Mouse (Mus musculus) embryonic facial prominence, embryonic 13.5 days (tissue): ENCODE results near the gene Mrps21. TPM values are rescaled to one million over a fixed set of nuclear protein-coding genes. Genes with fewer than 3 reads are reported as not detected.
"Not testable (repeated sequence)": the region's sequence is repeated elsewhere in the genome, so short reads cannot be mapped to it uniquely, and the experiment has no call there.

Experiments used
- ATAC-seq: fragments of 200-750 bp; cut with Nextera tagmentation; 2 replicates; pipeline ENCODE4 v1.8.0; 2017; ENCODE audit warnings: low read depth; ENCODE audit not compliant: insufficient number of reproducible peaks, insufficient read depth, low FRiP score, low TSS enrichment
- H3K27ac ChIP-seq: fragments of 300-500 bp; sonication (generic); 2 replicates; pipeline ENCODE4 v1.5.1; 2015; ENCODE audit warnings: moderate library complexity, mild to moderate bottlenecking, inconsistent platforms
- H3K27me3 ChIP-seq: fragments of 300-500 bp; sonication (generic); 2 replicates; pipeline ENCODE4 v1.6.1; 2015; ENCODE audit warnings: mild to moderate bottlenecking, inconsistent platforms
- H3K36me3 ChIP-seq: fragments of 300-500 bp; sonication (generic); 2 replicates; pipeline ENCODE4 v1.6.1; 2015; ENCODE audit warnings: mild to moderate bottlenecking, inconsistent platforms
- H3K4me1 ChIP-seq: fragments of 300-500 bp; sonication (generic); 2 replicates; pipeline ENCODE4 v1.6.1; 2015; ENCODE audit warnings: inconsistent platforms
- H3K4me2 ChIP-seq: fragments of 300-500 bp; sonication (generic); 2 replicates; pipeline ENCODE4 v1.6.1; 2015; ENCODE audit warnings: moderate library complexity, mild to moderate bottlenecking, inconsistent platforms
- H3K4me3 ChIP-seq: fragments of 300-500 bp; sonication (generic); 2 replicates; pipeline ENCODE4 v1.5.1; 2015; ENCODE audit warnings: mild to moderate bottlenecking, inconsistent platforms
- H3K9ac ChIP-seq: fragments of 300-500 bp; sonication (generic); 2 replicates; pipeline ENCODE4 v1.6.1; 2015; ENCODE audit warnings: mild to moderate bottlenecking, inconsistent platforms
- H3K9me3 ChIP-seq: fragments of 300-500 bp; sonication (generic); 2 replicates; pipeline ENCODE4 v1.6.1; 2016; ENCODE audit warnings: inconsistent platforms
- WGBS: fragments of 180-500 bp; shearing (Covaris S2); methylation state at CpG from one replicate; pipeline ENCODE4 v1.1.7; 2015; ENCODE audit warnings: mixed read lengths; 5-methylcytosine and 5-hydroxymethylcytosine counted together
- polyA plus RNA-seq: library from polyadenylated mRNA; unstranded; fragments of >200 nt; fragmentation: Nextera tagmentation; extraction: Ambion mirVana; gene quantifications from 2 replicates; pipeline ENCODE4 v1.2.1, GENCODE M21; 2015

The Mrps21 gene
- polyA plus RNA-seq, 1 experiment from 2014 or later, result 350 TPM

GRCm38 (mm10) chr3:95863578-95863977, 7.7 kb downstream of the Mrps21 start:
- H3K27ac ChIP-seq, result no peak overlapping the region
- H3K4me3 ChIP-seq, result no peak overlapping the region
- no peaks in the 10 kb centered on the region for H3K9me3 ChIP-seq
- no peak overlapping the region for H3K9ac ChIP-seq
- H3K4me2 ChIP-seq, result no peak overlapping the region
- H3K27me3 ChIP-seq, result no peaks in the 10 kb centered on the region
- peaks cover 44% of the 10 kb centered on the region for H3K36me3 ChIP-seq
- ATAC-seq, result no peak
- 80% methylated on average over 7 of the region's 7 CpGs for WGBS
- no peaks in the 10 kb centered on the region for H3K4me1 ChIP-seq

- H3K4me2 ChIP-seq, result no peak overlapping the region
- WGBS, result 50% methylated on average over 2 of the region's 2 CpGs
- H3K4me3 ChIP-seq, result no peak overlapping the region
- H3K4me1 ChIP-seq, result no peaks in the 10 kb centered on the region
- no peaks in the 10 kb centered on the region for H3K9me3 ChIP-seq
- peaks cover 33% of the 10 kb centered on the region for H3K36me3 ChIP-seq
- H3K27me3 ChIP-seq, result no peaks in the 10 kb centered on the region
- no peak for ATAC-seq
- H3K27ac ChIP-seq, result no peak overlapping the region
- no peak overlapping the region for H3K9ac ChIP-seq
Measured at GRCm38 (mm10) chr3:95861796-95862195, 9.5 kb downstream of the Mrps21 start.

GRCm38 (mm10) chr3:95861216-95861615, 10.1 kb downstream of the Mrps21 start:
- 83% methylated on average over 10 of the region's 10 CpGs for WGBS
- Histone ChIP-seq H3K4me3 (no peak overlapping the region), H3K36me3 (peaks cover 33% of the 10 kb centered on the region), H3K4me2 (no peak overlapping the region), H3K4me1 (no peaks in the 10 kb centered on the region), H3K27me3 (no peaks in the 10 kb centered on the region), H3K9ac (no peak overlapping the region), H3K27ac (no peak overlapping the region), H3K9me3 (no peaks in the 10 kb centered on the region)
- ATAC-seq, result no peak

GRCm38 (mm10) chr3:95860323-95860722, 11.0 kb downstream of the Mrps21 start:
- H3K4me1 ChIP-seq, result no peaks in the 10 kb centered on the region
- ATAC-seq, result no peak
- 81% methylated on average over 3 of the region's 3 CpGs for WGBS

GRCm38 (mm10) chr3:95858278-95858677, 13.0 kb downstream of the Mrps21 start:
- H3K27me3 ChIP-seq, H3K9ac ChIP-seq, H3K4me1 ChIP-seq, H3K4me3 ChIP-seq, H3K9me3 ChIP-seq, H3K27ac ChIP-seq, H3K4me2 ChIP-seq, ATAC-seq: not testable (repeated sequence)
- peaks cover 12% of the 10 kb centered on the region for H3K36me3 ChIP-seq
- 87% methylated on average over 3 of the region's 3 CpGs for WGBS

More at GRCm38 (mm10) chr3:95860323-95860722, 11.0 kb downstream of the Mrps21 start:
- no peak overlapping the region for H3K4me3 ChIP-seq
- H3K4me2 ChIP-seq, result no peak overlapping the region
- H3K9ac ChIP-seq, result no peak overlapping the region
- peaks cover 27% of the 10 kb centered on the region for H3K36me3 ChIP-seq
- no peak overlapping the region for H3K27ac ChIP-seq
- H3K9me3 ChIP-seq, result no peaks in the 10 kb centered on the region
- H3K27me3 ChIP-seq, result no peaks in the 10 kb centered on the region

DNA sequence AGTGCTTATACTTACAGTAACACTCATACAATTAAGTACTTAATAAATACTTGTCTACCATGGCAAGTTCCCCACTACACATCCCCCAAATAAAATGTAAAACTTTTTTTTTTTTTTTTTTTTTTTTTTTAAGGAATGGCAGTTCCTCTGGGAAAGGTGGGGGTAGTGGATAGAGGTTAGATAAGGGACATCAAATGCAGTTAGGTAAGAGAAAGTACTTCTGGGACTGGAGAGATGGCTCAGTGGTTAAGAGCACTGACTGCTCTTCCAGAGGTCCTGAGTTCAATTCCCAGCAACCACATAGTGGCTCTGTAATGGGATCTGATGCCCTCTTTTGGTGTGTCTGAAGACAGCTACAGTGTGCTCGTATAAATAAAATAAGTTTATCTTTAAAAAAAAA, 14.3 kb downstream of the Mrps21 start:
- not testable (repeated sequence) for H3K9ac ChIP-seq, H3K27me3 ChIP-seq, ATAC-seq, H3K27ac ChIP-seq, H3K4me2 ChIP-seq, H3K4me3 ChIP-seq, H3K9me3 ChIP-seq, H3K4me1 ChIP-seq
- peaks cover 17% of the 10 kb centered on the region for H3K36me3 ChIP-seq
- WGBS, result 82% methylated on average over 1 of the region's 1 CpGs

DNA sequence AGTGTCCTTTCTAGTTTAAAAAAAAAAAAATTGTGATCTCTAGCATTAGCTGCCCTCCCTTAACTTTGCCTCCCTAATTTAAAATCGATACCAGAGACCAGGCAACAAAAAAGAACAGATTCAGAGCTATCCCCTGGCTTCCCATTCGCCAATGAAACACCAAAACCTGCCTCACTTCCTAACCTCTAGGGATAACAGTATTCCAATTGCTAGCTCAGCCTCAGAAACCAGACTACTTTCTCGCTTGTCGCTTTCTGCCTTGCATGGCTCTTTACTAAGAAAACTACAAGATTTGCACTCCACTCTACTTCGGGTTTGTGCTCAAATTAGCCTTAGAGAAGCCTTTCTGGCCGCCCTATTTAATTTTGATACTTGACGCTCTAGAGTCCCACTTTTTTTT, 15.2 kb downstream of the Mrps21 start:
- peaks cover 21% of the 10 kb centered on the region for H3K36me3 ChIP-seq
- peak overlapping the region; percentile 86 for H3K27ac ChIP-seq
- no peak for ATAC-seq
- H3K9me3 ChIP-seq, result no peaks in the 10 kb centered on the region
- peak overlapping the region; percentile 69 for H3K4me2 ChIP-seq
- peak overlapping the region; percentile 82 for H3K4me3 ChIP-seq
- peaks cover 7% of the 10 kb centered on the region; the same call in 1 of the 2 replicates for H3K4me1 ChIP-seq
- H3K9ac ChIP-seq, result peak overlapping the region; percentile 90
- H3K27me3 ChIP-seq, result no peaks in the 10 kb centered on the region
- 20% methylated on average over 7 of the region's 7 CpGs for WGBS

- H3K9ac ChIP-seq, result peak within 1 kb of the TSS; percentile 90
- peak; percentile 94 for ATAC-seq
- no peaks in the 10 kb centered on the region for H3K27me3 ChIP-seq
- H3K4me1 ChIP-seq, result peaks cover 7% of the 10 kb centered on the region; the same call in 1 of the 2 replicates
- under 1% methylated on average over 56 of the region's 56 CpGs for WGBS
- H3K4me2 ChIP-seq, result peak within 1 kb of the TSS; percentile 69
- H3K4me3 ChIP-seq, result peak within 1 kb of the TSS; percentile 82
- H3K36me3 ChIP-seq, result peaks cover 26% of the 10 kb centered on the region
- H3K9me3 ChIP-seq, result no peaks in the 10 kb centered on the region
- H3K27ac ChIP-seq, result peak within 1 kb of the TSS; percentile 86
Measured at GRCm38 (mm10) chr3:95855502-95856089, 15.7 kb downstream of the Mrps21 start, which contains the start of gene Prpf3. TSS of gene Prpf3 (minus strand) at chr3:95855885.

DNA sequence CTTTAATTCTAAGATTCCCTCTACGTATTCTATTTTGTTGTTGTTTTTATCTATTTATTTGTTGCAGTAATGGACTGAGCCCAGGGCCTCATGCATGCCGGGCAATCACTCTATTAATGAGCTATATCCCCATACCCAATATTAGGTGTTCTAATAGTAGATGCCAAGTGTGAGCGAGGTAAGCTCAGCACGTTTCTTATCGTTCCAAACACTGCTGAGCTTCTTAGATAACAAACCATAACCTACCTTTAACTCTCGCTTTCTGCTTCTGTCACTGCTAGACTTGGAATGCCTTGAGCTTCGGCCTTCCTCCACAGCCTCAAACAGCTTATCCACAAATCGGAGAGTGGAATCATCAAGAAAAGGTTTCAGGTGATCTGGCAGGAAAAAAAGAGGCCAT, 20.0 kb downstream of the Mrps21 start:
- no peak overlapping the region for H3K9ac ChIP-seq
- peaks cover 69% of the 10 kb centered on the region for H3K36me3 ChIP-seq
- H3K27me3 ChIP-seq, result no peaks in the 10 kb centered on the region
- H3K9me3 ChIP-seq, result no peaks in the 10 kb centered on the region
- peaks cover 7% of the 10 kb centered on the region; the same call in 1 of the 2 replicates for H3K4me1 ChIP-seq
- no peak for ATAC-seq
- H3K4me2 ChIP-seq, result no peak overlapping the region
- no peak overlapping the region for H3K27ac ChIP-seq
- 96% methylated on average over 8 of the region's 8 CpGs for whole genome bisulfite sequencing
- H3K4me3 ChIP-seq, result no peak overlapping the region

DNA sequence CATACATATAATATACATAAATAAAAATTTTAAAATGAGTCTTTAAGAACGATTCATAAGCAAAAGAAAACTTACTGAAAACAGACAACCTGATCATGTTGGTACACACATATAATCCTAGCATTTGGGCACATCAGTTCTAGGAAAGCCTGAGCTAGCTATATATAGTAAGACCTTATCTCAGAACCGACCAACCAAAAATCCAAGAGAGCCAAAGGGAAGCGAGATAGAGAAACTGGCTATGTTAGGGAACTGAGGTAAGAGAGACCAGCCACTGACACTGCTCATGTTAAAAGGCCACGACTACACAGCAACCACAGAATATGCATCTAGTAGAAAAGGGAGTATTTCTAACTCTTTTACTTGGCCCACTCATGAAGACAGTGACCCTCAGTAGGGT, 20.7 kb downstream of the Mrps21 start:
- Histone ChIP-seq H3K27me3 (no peaks in the 10 kb centered on the region), H3K4me3 (no peak overlapping the region), H3K9ac (no peak overlapping the region), H3K4me2 (no peak overlapping the region), H3K9me3 (no peaks in the 10 kb centered on the region), H3K27ac (no peak overlapping the region), H3K36me3 (peaks cover 75% of the 10 kb centered on the region), H3K4me1 (peaks cover 7% of the 10 kb centered on the region; the same call in 1 of the 2 replicates)
- WGBS, result 86% methylated on average over 4 of the region's 4 CpGs
- ATAC-seq, result no peak

- 89% methylated on average over 3 of the region's 3 CpGs for WGBS
Measured at GRCm38 (mm10) chr3:95842503-95843214, 28.7 kb downstream of the Mrps21 start.

DNA sequence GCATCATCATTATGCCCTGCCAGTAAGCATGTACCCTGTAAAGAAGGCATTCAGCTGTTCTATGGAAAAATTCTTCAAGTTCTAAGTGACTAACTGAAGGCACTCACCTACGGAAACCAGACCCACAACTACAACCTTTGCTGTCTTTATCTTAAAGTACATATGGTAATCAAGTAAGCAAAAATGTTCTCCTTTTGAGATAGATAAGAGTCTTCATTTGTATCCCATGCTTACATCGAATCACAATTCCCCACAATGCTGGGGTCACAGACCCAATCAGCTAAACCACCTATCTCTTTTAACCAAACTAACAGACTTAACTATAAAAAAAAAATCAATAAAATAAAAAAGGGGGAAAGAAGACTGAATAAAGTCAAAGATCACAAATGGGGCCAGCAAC, 32.1 kb downstream of the Mrps21 start:
- Histone ChIP-seq H3K9me3 (no peaks in the 10 kb centered on the region), H3K4me3 (no peak overlapping the region), H3K9ac (no peak overlapping the region), H3K4me2 (no peak overlapping the region), H3K36me3 (peaks cover 80% of the 10 kb centered on the region), H3K4me1 (no peaks in the 10 kb centered on the region), H3K27ac (no peak overlapping the region), H3K27me3 (no peaks in the 10 kb centered on the region)
- 91% methylated on average over 2 of the region's 2 CpGs for WGBS
- ATAC-seq, result no peak

More at GRCm38 (mm10) chr3:95842503-95843214, 28.7 kb downstream of the Mrps21 start:
- Histone ChIP-seq H3K4me1 (no peaks in the 10 kb centered on the region), H3K4me2 (no peak overlapping the region), H3K9me3 (no peaks in the 10 kb centered on the region), H3K9ac (no peak overlapping the region), H3K27ac (no peak overlapping the region), H3K36me3 (peaks cover 87% of the 10 kb centered on the region), H3K4me3 (no peak overlapping the region), H3K27me3 (no peaks in the 10 kb centered on the region)
- ATAC-seq, result no peak
